Mouse (Mus musculus) cortical plate, adult 2 months (tissue): ENCODE data around the gene Pon2. TPM values are rescaled to one million over a fixed set of nuclear protein-coding genes. Genes with fewer than 3 reads are reported as not detected.

Experiments
- H3K27ac ChIP-seq: fragments of 200-500 bp; 2 replicates; pipeline ENCODE4 v1.5.1; 2012; ENCODE audit warnings: low read length, control low read depth, inconsistent platforms; ENCODE audit not compliant: insufficient read depth
- H3K4me1 ChIP-seq: fragments of 200-500 bp; 2 replicates; pipeline ENCODE4 v1.6.1; 2011; ENCODE audit warnings: low read length; ENCODE audit not compliant: control insufficient read depth, insufficient read depth
- H3K4me3 ChIP-seq: fragments of 200-500 bp; 2 replicates; pipeline ENCODE4 v1.5.1; 2011; ENCODE audit warnings: mild to moderate bottlenecking, low read length, control low read depth; ENCODE audit not compliant: insufficient read depth
- CTCF ChIP-seq: fragments of 200-500 bp; IDR thresholded peaks from 2 replicates; pipeline ENCODE4 v1.5.1; 2011; ENCODE audit warnings: mild to moderate bottlenecking, control low read depth, low read length; ENCODE audit not compliant: insufficient read depth; ENCODE audit errors: extremely low read depth
- POLR2A ChIP-seq: fragments of 200-500 bp; IDR thresholded peaks from 2 replicates; pipeline ENCODE4 v1.6.1; 2011; ENCODE audit warnings: mild to moderate bottlenecking, low read length, control low read depth; ENCODE audit not compliant: insufficient read depth; ENCODE audit errors: extremely low read depth
- polyA plus RNA-seq: library from polyadenylated mRNA; depleted of rRNA; stranded (reverse); fragments of >200 nt; gene quantifications from 2 replicates; pipeline ENCODE4 v1.2.3, GENCODE M21; 2012

Gene Pon2
- polyA plus RNA-seq, 1 experiment: 57.3 TPM

GRCm38 (mm10) chr6:5315053-5315759 is 17.0 kb upstream of the Pon2 start:
- no peak for TF ChIP-seq POLR2A
- no peak for TF ChIP-seq CTCF
- H3K27ac ChIP-seq: no peak overlapping the region
- no peaks in the 10 kb centered on the region for H3K4me1 ChIP-seq
- no peak overlapping the region for H3K4me3 ChIP-seq

GRCm38 (mm10) chr6:5313951-5314590 is 15.8 kb upstream of the Pon2 start:
- no peak for TF ChIP-seq CTCF
- no peak for TF ChIP-seq POLR2A
- no peak overlapping the region for H3K4me3 ChIP-seq

GRCm38 (mm10) chr6:5310491-5310890 is 12.2 kb upstream of the Pon2 start:
- no peaks in the 10 kb centered on the region for H3K4me1 ChIP-seq
- no peak overlapping the region for H3K27ac ChIP-seq
- no peak overlapping the region for H3K4me3 ChIP-seq
- no peak for TF ChIP-seq CTCF
- TF ChIP-seq POLR2A: no peak

More at GRCm38 (mm10) chr6:5313951-5314590, 15.8 kb upstream of the Pon2 start:
- H3K27ac ChIP-seq: no peak overlapping the region
- no peaks in the 10 kb centered on the region for H3K4me1 ChIP-seq

- H3K4me3 ChIP-seq: no peak overlapping the region
- no peak overlapping the region for H3K27ac ChIP-seq
- H3K4me1 ChIP-seq: no peaks in the 10 kb centered on the region
Observed at GRCm38 (mm10) chr6:5309595-5310197, 11.4 kb upstream of the Pon2 start.

GRCm38 (mm10) chr6:5305926-5306325 is 7.7 kb upstream of the Pon2 start:
- H3K4me1 ChIP-seq: no peaks in the 10 kb centered on the region
- H3K4me3 ChIP-seq: no peak overlapping the region
- no peak overlapping the region for H3K27ac ChIP-seq
- no peak for TF ChIP-seq CTCF

More at GRCm38 (mm10) chr6:5309595-5310197, 11.4 kb upstream of the Pon2 start:
- no peak for TF ChIP-seq CTCF
- TF ChIP-seq POLR2A: no peak

- TF ChIP-seq CTCF (no peak), POLR2A (no peak)
- Histone ChIP-seq H3K4me3 (no peak overlapping the region), H3K27ac (no peak overlapping the region), H3K4me1 (no peaks in the 10 kb centered on the region)
Observed at GRCm38 (mm10) chr6:5304956-5305355, 6.7 kb upstream of the Pon2 start.

- TF ChIP-seq CTCF: no peak
- no peak overlapping the region for H3K27ac ChIP-seq
- H3K4me3 ChIP-seq: no peak overlapping the region
- H3K4me1 ChIP-seq: no peaks in the 10 kb centered on the region
Observed at GRCm38 (mm10) chr6:5300629-5301028, 2.4 kb upstream of the Pon2 start.

- Histone ChIP-seq H3K4me3 (no peak overlapping the region), H3K4me1 (no peaks in the 10 kb centered on the region), H3K27ac (no peak overlapping the region)
- TF ChIP-seq POLR2A (no peak), CTCF (no peak)
Observed at GRCm38 (mm10) chr6:5299561-5299960, 1.3 kb upstream of the Pon2 start.

- Histone ChIP-seq H3K27ac (no peak overlapping the region), H3K4me1 (no peaks in the 10 kb centered on the region), H3K4me3 (peak overlapping the region; percentile 30)
- TF ChIP-seq POLR2A (no peak), CTCF (no peak)
Observed at GRCm38 (mm10) chr6:5297321-5298091, 749 bp downstream of the Pon2 start.

- no peak overlapping the region for H3K4me3 ChIP-seq
- TF ChIP-seq POLR2A: no peak
- TF ChIP-seq CTCF: no peak
- no peak overlapping the region for H3K27ac ChIP-seq
- H3K4me1 ChIP-seq: no peaks in the 10 kb centered on the region
Observed at GRCm38 (mm10) chr6:5296067-5296466, 2.2 kb downstream of the Pon2 start.
